Mouse (Mus musculus) layer of hippocampus, adult 2 months (tissue): Measurements from ENCODE around the gene Zmym4. TPM values are rescaled to one million over a fixed set of nuclear protein-coding genes. Genes with fewer than 3 reads are reported as not detected.
"Not testable (repeated sequence)": the region's sequence is repeated elsewhere in the genome, so short reads cannot be mapped to it uniquely, and the experiment has no call there.

Experiments
- DNase-seq, 2 experiments: peaks; one replicate each; pipeline ENCODE4 v3.0.0; 2022; ENCODE audit warnings: low spot score in 2 of 2
- H3K27ac ChIP-seq: fragments of 200-600 bp; 2 replicates; pipeline ENCODE4 v1.8.1; 2022
- H3K4me3 ChIP-seq: fragments of 200-600 bp; 2 replicates; pipeline ENCODE4 v1.8.1; 2022; ENCODE audit warnings: mild to moderate bottlenecking
- CTCF ChIP-seq: fragments of 200-600 bp; conservative IDR thresholded peaks from 2 replicates; pipeline ENCODE4 v1.8.1; 2022; ENCODE audit warnings: antibody characterized with exemption, mild to moderate bottlenecking, moderate library complexity
- long read RNA-seq, 2 experiments: library from polyadenylated mRNA; stranded (forward); transcript quantifications; one replicate each; pipeline ENCODE4 v2.0.0; 2021; ENCODE audit warnings: borderline mapping rate in 2 of 2
- total RNA-seq, 2 experiments: library from RNA; stranded (reverse); gene quantifications; 2 replicates each; pipeline ENCODE4 v1.2.3; 2021

Gene Zmym4
- 10 to 100 TPM; 47.6 to 51.9 TPM for total RNA-seq
- long read RNA-seq, experiment 1, partial matches to known transcripts: 3 of 5 reads
- long read RNA-seq, experiment 1, other reads (novel, unspliced or antisense): 2 of 5 reads
- long read RNA-seq, experiment 2, full-length matches to known transcripts: 1 of 8 reads
- long read RNA-seq, experiment 2, partial matches to known transcripts: 0 of 8 reads
- long read RNA-seq, experiment 2, other reads (novel, unspliced or antisense): 7 of 8 reads

DNA sequence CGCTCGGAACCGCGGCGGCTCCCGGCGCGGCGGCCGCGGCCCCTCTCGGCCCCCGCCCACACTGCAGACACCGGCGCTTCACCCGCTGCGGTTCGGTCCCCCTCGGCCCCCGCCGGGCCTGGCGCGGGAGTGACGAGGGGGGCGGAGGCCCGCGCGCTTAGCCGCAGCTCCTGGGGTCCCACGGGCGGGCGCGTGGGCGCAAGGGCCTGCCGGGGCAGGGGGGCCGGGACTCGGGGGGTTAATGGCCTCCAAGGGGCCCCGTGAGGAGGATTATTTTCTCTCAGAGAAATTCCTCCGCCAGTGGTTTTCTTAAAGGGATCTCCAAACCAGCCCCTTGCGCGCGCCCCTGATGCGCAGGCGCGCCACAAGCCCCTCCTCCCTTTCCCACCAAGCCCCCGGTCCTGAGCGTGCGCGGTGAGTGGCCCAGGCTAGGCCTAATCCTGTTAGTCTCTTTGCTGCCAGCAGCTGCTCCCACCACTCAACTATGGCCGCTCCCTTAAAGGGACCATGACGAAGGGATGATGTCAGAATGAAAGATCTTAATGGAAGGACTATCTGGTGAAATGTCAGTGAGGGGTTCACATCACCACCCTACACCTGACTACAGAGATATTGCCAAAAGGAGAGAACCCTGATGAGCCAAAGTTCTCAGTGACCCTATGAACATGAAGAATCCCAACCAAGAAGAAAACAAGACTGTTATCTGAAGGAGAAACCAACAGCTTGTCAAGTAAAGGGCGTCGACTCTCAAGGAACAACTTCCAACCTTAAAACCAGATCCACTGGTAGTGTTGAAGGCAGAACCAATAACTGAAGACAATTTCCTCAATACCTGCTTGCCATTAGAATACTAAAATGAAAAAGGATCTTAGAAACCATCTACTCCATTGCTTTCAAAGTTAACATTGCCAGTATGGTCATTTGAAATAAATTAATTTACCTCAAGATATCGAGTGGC, at the start of gene Zmym4:
Gene Zmym4, minus strand, starts transcription at position 272 of the 958 bp plus-strand sequence.
- peak within 1 kb of the TSS; percentile 96 for H3K27ac ChIP-seq
- H3K4me3 ChIP-seq: peak within 1 kb of the TSS; percentile 75
- TF ChIP-seq CTCF: no peak
- DNase-seq: peak; percentile 92 to 95

DNA sequence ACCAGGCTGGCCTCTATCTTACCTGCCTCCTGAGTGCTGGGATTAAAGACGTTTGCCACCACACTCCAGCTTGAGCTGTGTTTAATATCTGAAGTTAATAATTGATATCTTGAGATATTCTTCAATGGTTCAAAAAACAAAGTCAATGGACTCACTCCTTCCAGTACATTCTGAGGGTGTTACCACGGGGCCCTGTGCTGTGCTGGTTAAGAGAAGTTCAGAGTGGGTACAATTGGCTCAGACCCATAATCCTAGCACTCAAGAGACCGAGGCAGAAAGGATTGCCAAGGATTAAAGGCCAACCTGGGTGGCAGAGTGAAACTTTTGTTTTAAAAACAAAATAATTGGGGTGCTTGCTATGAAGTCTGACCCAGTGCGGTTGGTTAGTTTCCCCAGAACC, 48.4 kb upstream of the Zmym4 start:
- no peak overlapping the region for H3K4me3 ChIP-seq
- DNase-seq: no peak
- no peak for TF ChIP-seq CTCF
- no peak overlapping the region for H3K27ac ChIP-seq

DNA sequence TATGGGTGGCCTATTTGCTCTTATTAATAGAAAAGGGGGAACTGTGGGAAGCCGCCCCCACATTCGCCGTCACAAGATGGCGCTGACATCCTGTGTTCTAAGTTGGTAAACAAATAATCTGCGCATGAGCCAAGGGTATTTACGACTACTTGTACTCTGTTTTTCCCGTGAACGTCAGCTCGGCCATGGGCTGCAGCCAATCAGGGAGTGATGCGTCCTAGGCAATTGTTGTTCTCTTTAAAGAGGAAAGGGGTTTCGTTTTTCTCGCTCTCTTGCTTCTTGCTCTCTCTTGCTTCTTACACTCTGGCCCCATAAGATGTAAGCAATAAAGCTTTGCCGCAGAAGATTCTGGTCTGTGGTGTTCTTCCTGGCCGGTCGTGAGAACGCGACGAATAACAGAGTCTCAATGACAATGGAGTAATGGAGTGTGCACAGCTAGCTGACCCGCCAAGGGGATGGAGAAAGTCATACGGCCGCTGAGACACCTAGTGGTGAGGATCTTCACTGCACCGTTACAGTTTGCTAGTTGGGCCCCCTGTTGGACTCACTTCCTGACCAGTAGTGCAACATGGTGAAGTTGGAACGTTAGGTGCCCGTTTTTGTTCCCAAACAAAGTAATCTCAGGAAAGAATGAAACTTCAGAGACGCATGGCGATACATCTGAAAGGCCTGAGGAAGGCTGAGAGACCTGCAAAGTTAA, 47.5 kb upstream of the Zmym4 start:
- DNase-seq: peak; percentile 84 to 87
- H3K4me3 ChIP-seq: peak overlapping the region; percentile 41
- peak overlapping the region; percentile 61 for H3K27ac ChIP-seq
- peak; percentile 84 for TF ChIP-seq CTCF

DNA sequence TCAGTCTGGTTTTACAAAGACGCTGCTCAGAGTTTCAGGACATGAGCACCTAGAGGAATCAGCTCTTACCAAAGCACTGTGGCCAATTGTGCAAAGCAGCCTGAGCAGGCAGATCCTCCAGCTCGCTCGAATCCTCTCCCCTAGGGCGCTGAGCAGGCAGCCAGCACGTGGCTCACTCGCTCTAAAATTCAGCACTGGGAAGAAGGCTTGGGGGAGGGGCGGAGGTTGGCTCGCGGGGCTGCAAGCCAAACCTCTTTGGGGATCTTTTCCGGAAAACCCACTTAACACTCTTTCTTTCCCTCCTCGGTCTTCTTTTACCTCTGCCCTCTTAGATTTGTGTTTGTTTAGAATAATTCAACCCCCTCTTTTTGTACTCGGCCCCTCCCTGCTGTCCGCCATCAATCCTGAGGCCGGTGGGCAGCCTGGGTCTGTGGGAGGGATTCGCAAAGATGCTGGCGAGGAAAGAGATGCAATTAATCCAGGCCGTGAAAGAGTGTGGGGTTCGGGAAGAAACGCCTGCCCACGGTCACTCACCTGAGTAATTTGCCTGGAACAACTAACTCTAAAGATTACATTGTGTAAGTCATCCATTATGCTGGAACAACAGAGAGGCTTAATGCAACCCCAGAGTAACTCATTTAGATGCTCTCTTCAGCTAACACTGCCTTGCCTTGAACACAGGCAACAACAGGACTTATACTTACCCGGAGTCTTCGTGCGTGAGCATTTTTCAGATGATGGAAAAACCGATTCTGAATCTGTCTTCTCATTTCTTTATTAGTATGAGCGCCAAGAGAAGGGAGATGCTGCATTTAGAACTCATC, 37.4 kb upstream of the Zmym4 start:
- H3K4me3 ChIP-seq: peak overlapping the region; percentile 54
- peak; percentile 55 for DNase-seq
- no peak for TF ChIP-seq CTCF
- peak overlapping the region; percentile 70 for H3K27ac ChIP-seq

DNA sequence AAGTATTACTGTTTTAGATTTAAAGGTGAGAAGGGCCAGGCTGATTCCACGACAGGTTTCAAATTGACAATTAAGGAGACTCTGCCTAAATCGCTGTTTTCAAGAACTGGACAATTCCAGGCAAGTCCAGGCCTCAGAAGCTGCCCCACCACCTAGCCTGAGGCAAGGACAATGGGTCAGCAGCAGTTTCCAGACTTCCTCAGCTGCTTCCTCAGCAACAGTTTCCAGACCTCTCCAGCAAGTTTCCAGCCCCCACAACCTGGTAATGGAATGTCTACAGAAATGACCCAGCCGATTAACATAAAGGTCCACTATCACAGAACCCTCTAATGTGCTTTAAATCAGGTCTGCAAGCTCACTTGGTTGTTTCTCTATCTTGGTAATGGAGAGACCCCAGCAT, 36.4 kb upstream of the Zmym4 start:
- no peak for DNase-seq
- H3K4me3 ChIP-seq: no peak overlapping the region
- no peak for TF ChIP-seq CTCF
- H3K27ac ChIP-seq: no peak overlapping the region

DNA sequence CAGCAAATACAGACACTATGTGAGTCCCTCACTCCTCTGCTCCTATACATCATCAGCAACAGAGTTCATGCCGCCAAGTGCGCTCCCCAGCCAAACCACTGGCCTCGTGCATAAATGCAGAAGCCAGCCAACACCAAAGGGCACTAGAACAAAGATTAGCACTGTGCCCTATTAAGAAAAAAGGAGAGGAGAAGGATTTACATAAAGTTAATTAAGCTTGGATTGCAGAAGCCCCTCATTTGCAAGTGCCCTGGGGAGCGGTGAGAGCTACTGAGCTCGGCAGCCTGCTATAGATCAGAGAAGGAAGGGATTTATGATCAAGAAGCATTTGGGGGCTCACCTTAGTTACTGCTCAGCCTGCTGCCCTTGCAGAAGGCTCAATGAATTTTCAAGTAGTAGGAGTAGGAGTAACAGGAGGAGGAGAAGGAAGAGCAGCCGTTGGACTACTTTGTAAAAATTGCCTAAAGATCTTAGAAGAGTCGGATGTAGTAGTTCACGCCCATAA, 32.7 kb upstream of the Zmym4 start:
- no peak overlapping the region for H3K27ac ChIP-seq
- no peak for TF ChIP-seq CTCF
- no peak overlapping the region for H3K4me3 ChIP-seq
- no peak for DNase-seq

DNA sequence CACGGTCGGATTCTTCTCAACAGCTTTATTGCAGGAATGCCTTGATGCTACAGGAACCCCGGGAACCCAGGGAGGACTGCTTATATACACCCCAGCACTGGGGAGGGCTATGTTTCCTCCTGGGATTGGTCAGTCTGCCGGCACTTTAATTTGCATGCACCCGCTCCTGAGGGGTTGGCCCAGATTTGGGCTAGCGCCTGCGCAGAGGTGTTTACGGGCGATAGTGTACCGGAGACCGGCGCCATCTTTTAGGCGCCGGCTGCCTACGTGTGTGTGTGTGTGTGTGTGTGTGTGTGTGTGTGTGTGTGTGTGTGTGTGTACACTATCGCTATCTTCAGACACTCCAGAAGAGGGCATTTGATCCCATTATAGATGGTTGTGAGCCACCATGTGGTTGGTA, 31.4 kb upstream of the Zmym4 start:
- not testable (repeated sequence) for DNase-seq, H3K27ac ChIP-seq, H3K4me3 ChIP-seq

DNA sequence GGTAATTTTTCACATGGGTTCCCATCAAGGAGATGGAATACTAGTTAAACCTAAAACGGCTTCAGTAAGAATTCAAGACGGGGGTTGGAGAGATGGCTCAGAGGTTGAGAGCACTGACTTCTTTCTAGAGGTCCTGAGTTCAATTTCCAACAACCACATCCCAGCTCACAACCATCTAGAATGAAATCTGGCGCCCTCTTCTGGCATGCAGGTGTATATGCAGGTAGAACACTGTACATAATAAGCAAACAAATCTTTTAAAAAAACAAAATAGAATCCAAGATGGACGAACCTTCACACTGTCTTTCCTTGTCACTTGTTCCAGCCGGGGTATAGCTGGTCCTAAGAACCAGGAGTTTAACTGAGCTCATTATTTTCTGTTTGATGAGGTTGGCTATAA, 24.4 kb upstream of the Zmym4 start:
- peak; percentile 65 for TF ChIP-seq CTCF
- no peak overlapping the region for H3K4me3 ChIP-seq
- DNase-seq: no peak

DNA sequence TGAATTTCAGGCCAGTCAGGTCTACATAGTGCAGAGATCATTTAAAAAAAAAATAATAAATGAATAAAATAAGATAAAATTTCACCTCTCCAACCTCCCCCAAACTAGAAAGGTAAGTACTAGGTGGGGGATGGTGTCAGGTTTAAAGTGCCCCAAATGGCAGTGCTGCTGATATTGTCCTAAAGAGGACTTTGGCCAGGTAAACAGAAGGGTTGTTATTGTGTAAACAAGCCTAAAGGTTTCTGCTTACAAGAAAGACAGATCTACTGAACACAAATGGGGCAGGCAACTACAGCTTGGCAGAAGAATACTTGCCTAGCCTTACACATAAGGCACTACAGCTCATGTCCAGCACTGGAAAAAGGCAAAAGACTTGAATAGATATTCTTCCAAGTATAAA, 22.6 kb upstream of the Zmym4 start:
- no peak for DNase-seq
- Histone ChIP-seq H3K27ac (no peak overlapping the region), H3K4me3 (no peak overlapping the region)
- TF ChIP-seq CTCF: no peak

More for the DNA sequence above, 24.4 kb upstream of the Zmym4 start:
- no peak overlapping the region for H3K27ac ChIP-seq

DNA sequence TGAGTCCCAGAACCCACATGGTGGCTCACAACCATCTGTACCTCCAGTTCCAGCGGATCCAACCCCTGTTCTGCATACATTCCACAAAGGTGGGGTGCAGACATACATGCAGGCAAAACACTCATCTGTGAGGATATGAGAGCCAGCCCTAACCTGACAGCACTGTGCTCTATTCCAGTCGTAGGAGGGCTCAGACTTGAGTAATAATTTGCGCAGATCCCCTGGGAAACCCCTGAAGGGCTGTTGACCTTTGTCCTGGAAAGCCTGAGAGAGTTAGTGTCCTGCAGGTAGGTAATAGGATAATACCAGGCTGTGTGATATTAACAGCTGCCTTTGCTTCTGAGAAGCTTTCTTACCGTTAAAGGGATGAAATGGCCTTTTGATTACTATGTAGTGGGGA, 20.6 kb upstream of the Zmym4 start:
- Histone ChIP-seq H3K27ac (no peak overlapping the region), H3K4me3 (no peak overlapping the region)
- TF ChIP-seq CTCF: no peak
- no peak for DNase-seq

DNA sequence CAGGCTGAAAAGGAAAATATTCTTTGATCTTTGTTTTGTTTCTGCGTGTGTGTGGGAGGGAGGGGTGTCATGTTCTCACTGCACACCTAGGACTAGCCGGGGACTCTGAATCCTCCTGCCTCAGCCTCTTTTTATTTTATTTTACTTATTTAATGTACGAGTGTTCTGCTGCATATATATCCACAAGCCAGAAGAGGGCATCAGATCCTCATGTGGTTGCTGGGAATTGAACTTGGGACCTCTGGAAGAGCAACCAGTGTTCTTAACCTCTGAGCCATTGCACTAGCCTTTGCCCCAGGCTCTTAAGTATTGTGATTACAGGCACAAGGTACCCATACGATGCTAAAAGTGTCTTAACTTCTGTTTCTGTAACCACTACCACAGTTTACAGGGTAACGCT, 18.8 kb upstream of the Zmym4 start:
- H3K27ac ChIP-seq: no peak overlapping the region
- no peak for DNase-seq
- H3K4me3 ChIP-seq: no peak overlapping the region
- TF ChIP-seq CTCF: peak; percentile 58

DNA sequence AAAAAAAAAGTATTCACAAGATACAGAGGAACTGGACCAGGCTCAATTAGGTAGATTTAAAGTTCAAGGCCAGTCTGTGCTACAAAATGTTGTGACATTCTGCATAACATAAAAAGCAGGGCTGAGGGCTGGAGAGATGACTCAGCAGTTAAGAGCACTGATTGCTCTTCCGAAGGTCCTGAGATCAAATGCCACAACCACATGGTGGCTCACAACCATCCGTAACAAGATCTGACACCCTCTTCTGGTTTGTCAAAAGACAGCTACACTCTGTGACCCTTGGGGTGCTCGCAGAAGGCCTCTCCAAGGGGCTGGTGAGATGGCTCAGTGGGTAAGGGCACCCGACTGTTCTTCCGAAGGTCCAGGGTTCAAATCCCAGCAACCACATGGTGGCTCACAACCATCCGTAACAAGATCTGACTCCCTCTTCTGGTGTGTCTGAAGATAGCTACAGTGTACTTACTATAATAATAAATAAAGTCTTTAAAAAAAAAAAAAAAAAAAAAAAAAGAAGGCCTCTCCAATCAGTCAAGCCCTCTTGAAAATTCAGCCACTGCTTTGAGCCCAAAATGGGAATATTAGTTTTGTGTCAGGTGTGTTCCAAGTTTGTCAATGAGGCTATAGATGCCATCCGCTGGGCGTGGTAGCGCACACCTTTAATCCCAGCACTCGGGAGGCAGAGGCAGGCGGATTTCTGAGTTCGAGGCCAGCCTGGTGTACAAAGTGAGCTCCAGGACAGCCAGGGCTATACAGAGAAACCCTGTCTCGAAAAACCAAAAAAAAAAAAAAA, 16.0 kb upstream of the Zmym4 start:
- not testable (repeated sequence) for H3K27ac ChIP-seq, DNase-seq, H3K4me3 ChIP-seq
